Mouse (Mus musculus) limb, embryonic 13.5 days (tissue): ENCODE measurements around the gene Syt1. TPM values are rescaled to one million over a fixed set of nuclear protein-coding genes. Genes with fewer than 3 reads are reported as not detected.
A peak's percentile ranks its signal among the peaks of the same experiment; 100 is the strongest.

ENCODE experiments used
- ATAC-seq: fragments of 200-750 bp; cut with Nextera tagmentation; 2 replicates; pipeline ENCODE4 v1.8.0; 2017; ENCODE audit warnings: low read depth, moderate number of reproducible peaks, moderate TSS enrichment; ENCODE audit not compliant: low FRiP score
- H3K27ac ChIP-seq: fragments of 300-500 bp; sonication (generic); 2 replicates; pipeline ENCODE4 v1.5.1; 2015; ENCODE audit warnings: inconsistent platforms, mild to moderate bottlenecking, moderate library complexity
- H3K27me3 ChIP-seq: fragments of 300-500 bp; sonication (generic); 2 replicates; pipeline ENCODE4 v1.6.1; 2015; ENCODE audit warnings: mild to moderate bottlenecking, inconsistent platforms
- H3K36me3 ChIP-seq: fragments of 300-500 bp; sonication (generic); 2 replicates; pipeline ENCODE4 v1.6.1; 2015; ENCODE audit warnings: inconsistent platforms, mild to moderate bottlenecking, moderate library complexity
- H3K4me1 ChIP-seq: fragments of 300-500 bp; sonication (generic); 2 replicates; pipeline ENCODE4 v1.6.1; 2015; ENCODE audit warnings: inconsistent platforms
- H3K4me2 ChIP-seq: fragments of 300-500 bp; sonication (generic); replicated peaks from 2 replicates; pipeline ENCODE4 v1.6.1; 2015; ENCODE audit warnings: inconsistent platforms, mild to moderate bottlenecking, moderate library complexity
- H3K4me3 ChIP-seq: fragments of 300-500 bp; sonication (generic); 2 replicates; pipeline ENCODE4 v1.5.1; 2015; ENCODE audit warnings: moderate library complexity, mild to moderate bottlenecking, inconsistent platforms
- H3K9ac ChIP-seq: fragments of 300-500 bp; sonication (generic); 2 replicates; pipeline ENCODE4 v1.6.1; 2015; ENCODE audit warnings: mild to moderate bottlenecking, inconsistent platforms
- H3K9me3 ChIP-seq: fragments of 300-500 bp; sonication (generic); 2 replicates; pipeline ENCODE4 v1.6.1; 2016; ENCODE audit warnings: inconsistent platforms
- WGBS: fragments of 180-500 bp; shearing (Covaris S2); methylation state at CpG from one replicate; pipeline ENCODE4 v1.1.7; 2015; 5-methylcytosine and 5-hydroxymethylcytosine counted together
- polyA plus RNA-seq: library from polyadenylated mRNA; unstranded; fragments of >200 nt; fragmentation: Nextera tagmentation; extraction: Ambion mirVana; gene quantifications from 2 replicates; pipeline ENCODE4 v1.2.1, GENCODE M21; 2015

The Syt1 gene
- polyA plus RNA-seq, 1 experiment from 2014 or later: 2.1 TPM

DNA sequence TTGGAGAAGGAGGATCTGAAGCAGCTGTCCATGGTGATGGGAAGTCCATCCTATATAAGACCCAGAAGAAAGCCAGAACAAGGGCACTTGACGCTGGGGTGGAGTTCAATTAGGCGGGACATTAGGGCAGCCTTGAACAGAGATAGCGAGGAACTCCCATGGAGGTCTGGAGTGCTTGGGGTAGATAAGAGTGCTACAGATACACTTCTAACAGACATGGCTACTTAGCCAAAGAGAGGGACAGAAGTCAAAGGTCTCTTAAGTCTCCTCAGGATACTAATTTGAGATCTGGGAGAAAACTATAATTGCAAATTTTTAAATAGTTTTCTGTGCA, 428.4 kb downstream of the Syt1 start:
- Histone ChIP-seq H3K4me2 (no peak overlapping the region), H3K4me1 (no peaks in the 10 kb centered on the region), H3K36me3 (no peaks in the 10 kb centered on the region), H3K9me3 (no peaks in the 10 kb centered on the region), H3K9ac (no peak overlapping the region), H3K27me3 (no peaks in the 10 kb centered on the region), H3K27ac (no peak overlapping the region), H3K4me3 (no peak overlapping the region)
- 85% methylated on average over 3 of the region's 3 CpGs for WGBS
- no peak for ATAC-seq

DNA sequence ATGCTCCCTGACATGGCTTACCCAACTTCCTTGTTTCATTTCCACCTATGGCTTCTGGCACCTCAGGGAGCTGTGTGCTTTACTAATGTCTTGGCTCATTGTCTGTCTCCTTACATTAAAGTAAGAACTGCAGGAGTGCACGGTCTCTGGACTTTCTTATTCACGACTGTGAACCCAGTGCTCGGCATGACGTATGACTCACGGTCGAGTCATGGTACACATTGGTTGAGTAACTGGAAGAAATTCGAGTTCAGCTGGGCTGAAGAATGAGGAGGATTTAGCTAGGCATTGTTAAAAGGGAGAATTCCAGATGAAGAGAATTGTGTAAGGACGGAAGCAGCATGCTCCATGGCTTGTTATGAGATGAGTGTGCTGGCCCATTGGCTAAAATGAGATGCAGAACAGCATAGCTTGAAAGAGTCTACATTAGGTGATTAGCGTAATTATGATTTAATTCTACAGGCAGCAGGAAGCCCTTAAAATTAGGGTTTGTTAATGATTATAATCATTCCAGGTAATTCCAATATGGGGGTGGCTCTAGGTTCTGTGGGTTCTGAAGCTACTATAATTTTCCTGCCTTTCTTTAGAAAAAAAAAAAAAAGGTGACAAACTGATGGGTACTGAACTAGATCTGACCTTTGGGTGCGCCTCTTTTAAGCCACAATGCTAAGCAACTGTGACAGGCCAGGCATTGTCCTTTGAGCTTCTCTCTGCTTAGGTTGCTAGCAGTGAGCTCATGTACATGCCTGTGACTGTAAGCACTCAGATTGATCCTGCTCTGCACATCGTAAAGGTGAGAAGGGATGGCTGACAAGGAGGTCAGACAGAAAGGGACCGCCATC, 429.0 kb downstream of the Syt1 start:
- no peaks in the 10 kb centered on the region for H3K4me1 ChIP-seq
- 80% methylated on average over 12 of the region's 12 CpGs for WGBS
- no peak overlapping the region for H3K9ac ChIP-seq
- H3K4me3 ChIP-seq: no peak overlapping the region
- no peak overlapping the region for H3K27ac ChIP-seq
- H3K27me3 ChIP-seq: no peaks in the 10 kb centered on the region
- no peak for ATAC-seq
- no peaks in the 10 kb centered on the region for H3K36me3 ChIP-seq
- H3K9me3 ChIP-seq: no peaks in the 10 kb centered on the region
- H3K4me2 ChIP-seq: no peak overlapping the region

DNA sequence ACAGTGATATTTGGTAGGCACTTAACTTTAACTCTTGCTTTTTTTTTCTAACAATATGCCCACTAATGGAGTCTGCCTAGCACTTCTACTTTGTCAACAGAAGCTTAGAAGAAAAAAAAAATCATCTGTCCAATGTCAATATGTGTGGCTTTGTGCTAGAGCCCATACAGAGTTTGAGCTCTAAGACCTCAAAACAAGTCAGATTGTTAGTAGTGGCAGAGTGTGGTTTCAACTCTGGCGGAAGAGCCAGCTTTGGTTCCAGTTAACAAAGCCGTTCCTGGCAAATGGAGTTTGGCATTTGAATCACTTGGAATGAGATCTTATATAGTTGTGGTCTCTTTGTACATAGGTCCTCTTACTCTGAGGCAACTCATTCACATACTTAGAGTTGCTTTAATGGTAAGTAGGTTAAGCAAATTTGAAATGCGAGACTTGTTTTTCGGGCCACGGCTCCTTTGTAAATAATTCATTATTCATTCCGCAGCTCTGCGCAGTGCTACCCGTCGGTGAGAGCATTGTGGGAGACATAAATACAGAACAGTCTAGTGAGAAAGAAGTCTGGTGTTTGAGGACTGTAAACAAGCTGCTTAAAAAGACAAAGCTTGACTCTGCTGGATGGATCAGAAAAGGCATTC, 429.9 kb downstream of the Syt1 start:
- Histone ChIP-seq H3K36me3 (no peaks in the 10 kb centered on the region), H3K4me2 (no peak overlapping the region), H3K27me3 (no peaks in the 10 kb centered on the region), H3K9ac (no peak overlapping the region), H3K9me3 (no peaks in the 10 kb centered on the region), H3K27ac (no peak overlapping the region), H3K4me3 (no peak overlapping the region), H3K4me1 (no peaks in the 10 kb centered on the region)
- WGBS: 80% methylated on average over 9 of the region's 9 CpGs
- no peak for ATAC-seq

DNA sequence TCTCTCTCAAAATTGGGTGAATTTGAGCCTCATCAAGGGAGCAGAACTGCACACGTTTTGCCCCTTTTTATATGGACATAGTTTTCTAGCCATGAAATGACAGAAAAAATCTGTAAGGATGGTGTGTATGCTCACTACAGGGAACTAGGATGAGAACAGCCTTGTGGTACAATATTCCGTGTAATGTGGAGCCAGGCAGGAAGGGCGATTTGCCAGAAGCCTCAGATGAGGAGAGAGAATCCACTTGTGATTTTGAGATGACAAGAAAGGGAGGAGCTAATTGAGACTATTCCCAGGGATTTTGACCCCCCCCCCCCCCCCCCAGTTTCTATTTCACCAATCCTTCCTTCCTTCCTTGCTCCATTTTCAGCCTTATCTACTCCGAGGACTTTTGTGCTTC, 431.4 kb downstream of the Syt1 start:
- no peaks in the 10 kb centered on the region for H3K4me1 ChIP-seq
- 84% methylated on average over 4 of the region's 4 CpGs for WGBS
- no peak overlapping the region for H3K4me2 ChIP-seq
- ATAC-seq: no peak
- H3K27me3 ChIP-seq: no peaks in the 10 kb centered on the region
- H3K9ac ChIP-seq: no peak overlapping the region
- H3K36me3 ChIP-seq: no peaks in the 10 kb centered on the region
- H3K4me3 ChIP-seq: no peak overlapping the region
- H3K9me3 ChIP-seq: no peaks in the 10 kb centered on the region
- H3K27ac ChIP-seq: no peak overlapping the region

DNA sequence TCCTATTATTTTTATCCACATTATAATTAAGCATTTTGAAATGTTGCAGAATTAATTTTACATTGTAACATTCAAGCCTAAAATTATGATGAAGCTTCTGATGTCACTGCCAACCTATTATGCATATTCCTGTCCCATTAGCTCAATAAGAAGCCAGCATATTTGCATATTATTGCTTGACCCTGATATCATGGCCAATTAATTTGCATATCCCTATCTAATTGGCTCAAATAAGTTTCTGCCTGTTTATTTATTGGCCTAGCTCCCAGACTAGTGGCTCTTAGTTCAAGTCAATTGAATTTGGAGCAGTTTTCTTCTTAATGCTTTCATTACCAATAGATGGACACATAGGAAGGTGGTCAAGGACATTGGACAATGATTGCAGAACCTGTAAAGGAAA, 433.2 kb downstream of the Syt1 start:
- H3K36me3 ChIP-seq: no peaks in the 10 kb centered on the region
- H3K9ac ChIP-seq: no peak overlapping the region
- no peak for ATAC-seq
- H3K4me3 ChIP-seq: no peak overlapping the region
- no peaks in the 10 kb centered on the region for H3K4me1 ChIP-seq
- no peak overlapping the region for H3K4me2 ChIP-seq
- no peaks in the 10 kb centered on the region for H3K9me3 ChIP-seq
- H3K27me3 ChIP-seq: no peaks in the 10 kb centered on the region
- H3K27ac ChIP-seq: no peak overlapping the region

DNA sequence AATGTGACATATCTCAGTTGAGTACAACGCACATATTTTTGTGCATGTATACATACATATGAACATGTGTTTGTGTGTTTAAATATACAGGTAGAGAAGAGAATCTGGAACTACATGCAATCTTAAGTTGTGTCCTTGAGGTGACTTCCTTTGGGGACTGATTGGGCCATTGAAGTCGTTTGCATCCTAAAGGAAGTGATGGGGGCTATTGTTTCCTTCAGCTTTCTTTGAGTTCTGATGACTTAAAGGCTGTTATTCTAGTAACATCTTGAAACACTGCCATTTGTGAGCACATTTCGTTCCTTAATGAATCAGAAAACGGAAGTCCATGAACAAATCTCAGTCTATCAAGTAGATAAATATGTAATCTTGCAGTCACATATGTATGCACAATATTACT, 438.0 kb downstream of the Syt1 start:
- H3K27ac ChIP-seq: no peak overlapping the region
- no peaks in the 10 kb centered on the region for H3K27me3 ChIP-seq
- H3K4me3 ChIP-seq: no peak overlapping the region
- H3K9ac ChIP-seq: no peak overlapping the region
- WGBS: 79% methylated on average over 4 of the region's 4 CpGs
- no peaks in the 10 kb centered on the region for H3K9me3 ChIP-seq
- H3K36me3 ChIP-seq: no peaks in the 10 kb centered on the region
- peaks cover 9% of the 10 kb centered on the region for H3K4me1 ChIP-seq
- no peak overlapping the region for H3K4me2 ChIP-seq
- no peak for ATAC-seq

DNA sequence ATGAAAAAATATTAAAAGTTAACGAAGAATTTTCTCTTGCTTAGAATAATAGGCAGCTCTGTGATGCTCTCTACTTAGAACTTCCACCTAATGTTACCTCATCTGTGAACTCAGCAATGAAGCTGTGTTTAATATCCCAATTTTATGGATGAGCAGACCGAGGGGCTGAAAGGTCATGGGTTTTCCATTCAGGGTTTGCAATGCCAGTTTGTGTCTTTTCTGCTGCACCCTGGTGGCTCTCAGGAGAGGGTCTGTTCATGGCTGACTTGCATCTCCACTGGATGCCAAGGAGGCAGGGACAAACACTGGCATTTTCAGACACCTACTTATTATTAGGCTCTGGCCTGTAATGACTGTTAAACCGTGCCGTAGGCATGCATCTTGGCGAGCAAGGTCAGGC, 439.7 kb downstream of the Syt1 start:
- Histone ChIP-seq H3K9ac (no peak overlapping the region), H3K36me3 (no peaks in the 10 kb centered on the region), H3K4me1 (peaks cover 9% of the 10 kb centered on the region), H3K27ac (no peak overlapping the region), H3K4me2 (no peak overlapping the region), H3K9me3 (no peaks in the 10 kb centered on the region), H3K27me3 (no peaks in the 10 kb centered on the region), H3K4me3 (no peak overlapping the region)
- WGBS: 61% methylated on average over 5 of the region's 5 CpGs
- ATAC-seq: no peak

DNA sequence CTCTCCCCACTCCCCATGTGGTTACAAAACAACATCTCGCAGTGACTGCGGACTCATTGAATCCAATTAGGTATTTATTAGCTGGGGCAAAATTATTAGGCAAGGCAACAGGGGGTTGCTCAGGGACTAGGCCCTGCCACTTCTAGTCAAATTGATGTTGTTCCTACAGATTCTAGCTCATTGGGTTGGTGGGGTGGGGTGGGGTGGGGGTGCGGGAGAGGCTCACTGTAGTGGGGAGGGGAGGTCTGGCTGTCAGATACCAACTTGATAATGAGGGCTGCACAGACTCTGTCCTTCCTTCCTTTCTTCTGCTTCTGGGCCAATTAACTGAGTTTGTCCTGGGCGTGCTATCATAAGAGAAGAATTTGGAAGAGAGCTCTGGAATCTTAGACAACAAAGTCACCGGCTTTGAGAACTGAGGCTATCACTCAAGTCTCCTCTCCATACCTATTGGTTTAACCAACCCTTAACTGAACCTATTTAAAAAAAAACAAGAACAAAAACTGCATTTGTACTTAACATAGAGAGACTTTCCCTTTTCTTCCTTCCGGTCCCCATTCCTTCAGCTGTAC, 441.1 kb downstream of the Syt1 start:
- 74% methylated on average over 6 of the region's 6 CpGs for WGBS
- Histone ChIP-seq H3K9ac (no peak overlapping the region), H3K36me3 (no peaks in the 10 kb centered on the region), H3K27ac (no peak overlapping the region), H3K9me3 (no peaks in the 10 kb centered on the region), H3K4me2 (no peak overlapping the region), H3K4me3 (no peak overlapping the region), H3K27me3 (no peaks in the 10 kb centered on the region), H3K4me1 (peaks cover 9% of the 10 kb centered on the region)
- ATAC-seq: no peak

DNA sequence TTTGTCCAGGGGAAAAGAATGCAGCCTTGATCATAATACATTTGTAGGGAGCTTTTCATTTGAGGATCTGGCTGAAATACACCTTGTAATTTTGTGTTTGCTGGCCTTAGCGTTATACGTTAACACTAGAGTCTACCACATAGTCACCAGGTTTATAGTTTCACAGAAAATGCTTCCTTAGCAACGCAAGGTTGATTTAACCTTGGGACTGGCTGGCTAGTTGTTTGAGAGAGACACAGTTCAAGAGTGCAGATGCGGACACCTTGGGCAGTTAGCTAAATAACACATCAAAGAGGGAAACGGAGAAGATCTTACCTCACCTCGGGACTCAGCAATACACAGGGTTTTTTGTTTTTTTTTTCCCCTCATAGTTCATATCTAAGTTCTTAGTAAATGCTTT, 441.9 kb downstream of the Syt1 start:
- H3K27me3 ChIP-seq: no peaks in the 10 kb centered on the region
- no peak overlapping the region for H3K9ac ChIP-seq
- no peak overlapping the region for H3K4me3 ChIP-seq
- H3K4me1 ChIP-seq: peaks cover 9% of the 10 kb centered on the region
- WGBS: 63% methylated on average over 6 of the region's 6 CpGs
- no peak for ATAC-seq
- H3K27ac ChIP-seq: no peak overlapping the region
- no peaks in the 10 kb centered on the region for H3K9me3 ChIP-seq
- H3K4me2 ChIP-seq: no peak overlapping the region
- no peaks in the 10 kb centered on the region for H3K36me3 ChIP-seq

DNA sequence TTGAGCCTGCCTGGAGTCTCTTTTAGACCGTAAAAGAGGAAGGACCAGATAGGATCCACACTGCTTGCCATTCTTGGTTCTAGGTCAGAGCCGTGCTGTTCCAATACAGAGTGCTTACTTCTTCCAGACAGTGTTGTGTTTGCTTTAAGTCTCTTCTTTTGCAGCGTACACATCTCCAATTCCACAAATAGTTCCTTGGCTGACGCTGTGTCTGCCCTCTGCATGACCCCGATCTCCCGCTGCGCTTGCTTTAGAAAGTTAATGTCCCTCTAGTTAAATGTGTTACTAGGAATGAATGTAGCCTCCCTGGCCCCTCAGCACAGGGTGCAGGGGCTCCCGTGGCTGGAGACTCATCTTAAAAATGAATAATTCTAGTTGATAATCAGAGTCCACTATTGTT, 442.6 kb downstream of the Syt1 start:
- no peak overlapping the region for H3K4me2 ChIP-seq
- H3K36me3 ChIP-seq: no peaks in the 10 kb centered on the region
- peak; percentile 75 for ATAC-seq
- 14% methylated on average over 8 of the region's 8 CpGs for WGBS
- peaks cover 9% of the 10 kb centered on the region for H3K4me1 ChIP-seq
- no peaks in the 10 kb centered on the region for H3K9me3 ChIP-seq
- no peaks in the 10 kb centered on the region for H3K27me3 ChIP-seq
- H3K4me3 ChIP-seq: no peak overlapping the region
- no peak overlapping the region for H3K27ac ChIP-seq
- H3K9ac ChIP-seq: no peak overlapping the region

DNA sequence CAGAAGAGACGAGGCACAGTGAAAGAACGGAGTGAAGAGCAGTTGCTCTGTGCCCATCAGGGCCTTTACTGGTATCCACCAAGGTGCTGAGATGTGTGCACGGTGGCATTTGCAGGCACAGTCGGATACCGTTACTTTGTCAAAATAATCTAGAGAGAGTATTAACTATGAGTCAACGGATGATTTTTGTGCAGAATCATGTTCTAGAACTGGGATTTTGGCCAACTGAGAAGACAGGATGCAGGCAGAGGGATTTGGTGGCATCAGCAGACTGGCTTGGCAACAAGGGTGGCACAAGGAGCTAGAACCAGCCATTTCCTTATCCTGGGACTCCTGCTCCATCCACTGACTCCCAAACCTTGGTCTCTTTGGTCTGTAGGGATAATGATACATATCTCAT, 443.3 kb downstream of the Syt1 start:
- Histone ChIP-seq H3K4me3 (no peak overlapping the region), H3K27me3 (no peaks in the 10 kb centered on the region), H3K36me3 (no peaks in the 10 kb centered on the region), H3K4me1 (peaks cover 9% of the 10 kb centered on the region), H3K4me2 (no peak overlapping the region), H3K9ac (no peak overlapping the region), H3K27ac (no peak overlapping the region), H3K9me3 (no peaks in the 10 kb centered on the region)
- 96% methylated on average over 6 of the region's 6 CpGs for WGBS
- no peak for ATAC-seq

DNA sequence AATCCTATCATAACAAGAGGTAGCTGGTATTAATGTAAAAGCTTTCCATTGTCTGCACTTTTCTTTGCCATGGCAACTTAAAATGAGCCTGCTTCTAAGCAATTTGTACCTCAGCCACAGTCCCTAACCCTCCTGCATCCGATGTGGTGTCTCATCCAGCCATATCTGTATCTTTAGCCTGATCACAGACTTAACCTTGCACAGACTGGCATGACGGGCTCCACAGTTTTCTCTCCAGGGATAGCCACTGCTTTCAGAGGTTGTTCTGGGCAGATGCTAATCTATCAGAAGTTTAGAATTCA, 451.2 kb downstream of the Syt1 start:
- H3K27me3 ChIP-seq: no peaks in the 10 kb centered on the region
- ATAC-seq: no peak
- no peak overlapping the region for H3K4me2 ChIP-seq
- no peak overlapping the region for H3K27ac ChIP-seq
- no peak overlapping the region for H3K4me3 ChIP-seq
- H3K9ac ChIP-seq: no peak overlapping the region
- WGBS: 81% methylated on average over 2 of the region's 2 CpGs
- H3K4me1 ChIP-seq: no peaks in the 10 kb centered on the region
- H3K36me3 ChIP-seq: no peaks in the 10 kb centered on the region
- no peaks in the 10 kb centered on the region for H3K9me3 ChIP-seq
